Mouse (Mus musculus): ENCODE results near the gene Tpsab1. TPM values are rescaled to one million over a fixed set of nuclear protein-coding genes. Genes with fewer than 3 reads are reported as not detected.

The Tpsab1 gene
- 0.57 and 0.61 TPM in 2 replicates for polyA plus RNA-seq (2015; fragmentation: Nextera tagmentation; extraction: Ambion mirVana)

DNA sequence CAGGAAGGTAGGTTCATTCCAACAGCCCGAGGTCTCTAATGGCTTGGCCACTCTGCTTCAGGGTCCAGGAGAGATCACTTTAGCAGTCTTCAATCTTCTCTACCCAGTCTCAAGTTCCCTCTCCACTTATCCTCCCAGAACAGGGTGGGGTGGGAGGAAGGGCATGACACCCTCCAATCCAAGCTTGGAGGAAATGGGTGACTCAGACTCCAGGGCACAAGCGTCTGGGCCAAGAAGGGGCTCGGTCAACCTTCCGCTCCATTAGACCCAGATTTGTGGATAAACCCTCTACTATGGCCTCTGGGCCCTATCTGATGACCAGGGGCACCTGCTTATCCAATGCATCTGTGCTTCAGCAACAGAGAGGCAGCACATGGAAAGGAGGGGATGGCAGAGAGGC lies at the start of gene Tpsab1:
Tpsab1 (minus strand) TSS at position 101 of the 400 bp plus-strand sequence.
- Histone ChIP-seq H3K9ac (replicated peaks; ENCODE audit: low read depth) (no peak within 1 kb of the TSS), H3K4me2 (replicated peaks; ENCODE audit: low read depth, low read length) (no peak within 1 kb of the TSS), H3K27me3 (replicated peaks; ENCODE audit: insufficient read depth, low read length) (no peaks in the 10 kb centered on the region), H3K4me3 (ENCODE audit: low read depth, low read length) (no peak within 1 kb of the TSS), H3K4me1 (ENCODE audit: insufficient read depth, low read depth, low read length) (no peaks in the 10 kb centered on the region), H3K27ac (ENCODE audit: low read length) (no peak within 1 kb of the TSS), H3K9me3 (ENCODE audit: low read length) (no peaks in the 10 kb centered on the region), H3K36me3 (ENCODE audit: insufficient read depth, low read length) (no peaks in the 10 kb centered on the region)
- ATAC-seq, result no peak
- DNase-seq (ENCODE audit: low spot score), result no peak
- TF ChIP-seq CTCF (IDR thresholded peaks at IDR 0.05), result no peak
- TF ChIP-seq EP300 (IDR thresholded peaks at IDR 0.05), result no peak
- 87% methylated on average over 4 of the region's 4 CpGs for WGBS

- no peak overlapping the region for H3K4me2 ChIP-seq (replicated peaks; ENCODE audit: low read depth, low read length)
- no peak overlapping the region for H3K9ac ChIP-seq (replicated peaks; ENCODE audit: low read depth)
- no peaks in the 10 kb centered on the region for H3K4me1 ChIP-seq (ENCODE audit: insufficient read depth, low read depth, low read length)
- H3K4me3 ChIP-seq (ENCODE audit: low read depth, low read length), result no peak overlapping the region
- no peak for DNase-seq (ENCODE audit: low spot score)
- no peak overlapping the region for H3K27ac ChIP-seq (ENCODE audit: low read length)
- no peaks in the 10 kb centered on the region for H3K36me3 ChIP-seq (ENCODE audit: insufficient read depth, low read length)
- no peaks in the 10 kb centered on the region for H3K9me3 ChIP-seq (ENCODE audit: low read length)
- WGBS, result 73% methylated on average over 4 of the region's 4 CpGs
- TF ChIP-seq CTCF (IDR thresholded peaks at IDR 0.05) (no peak), EP300 (IDR thresholded peaks at IDR 0.05) (no peak)
- ATAC-seq, result no peak
- no peaks in the 10 kb centered on the region for H3K27me3 ChIP-seq (replicated peaks; ENCODE audit: insufficient read depth, low read length)
Observed at GRCm38 (mm10) chr17:25394526-25394925, 49.2 kb upstream of the Tpsab1 start.

GRCm38 (mm10) chr17:25374011-25374410 lies 28.6 kb upstream of the Tpsab1 start:
- TF ChIP-seq EP300 (IDR thresholded peaks at IDR 0.05) (no peak), CTCF (IDR thresholded peaks at IDR 0.05) (peak; percentile 50)
- ATAC-seq (peak; percentile 84), DNase-seq (ENCODE audit: low spot score) (peak; percentile 92)
- Histone ChIP-seq H3K27ac (ENCODE audit: low read length) (no peak overlapping the region), H3K4me3 (ENCODE audit: low read depth, low read length) (no peak overlapping the region), H3K9ac (replicated peaks; ENCODE audit: low read depth) (no peak overlapping the region), H3K9me3 (ENCODE audit: low read length) (no peaks in the 10 kb centered on the region), H3K4me1 (ENCODE audit: insufficient read depth, low read depth, low read length) (no peaks in the 10 kb centered on the region), H3K36me3 (ENCODE audit: insufficient read depth, low read length) (no peaks in the 10 kb centered on the region), H3K4me2 (replicated peaks; ENCODE audit: low read depth, low read length) (no peak overlapping the region), H3K27me3 (replicated peaks; ENCODE audit: insufficient read depth, low read length) (no peaks in the 10 kb centered on the region)
- 21% methylated on average over 9 of the region's 9 CpGs for WGBS

DNA sequence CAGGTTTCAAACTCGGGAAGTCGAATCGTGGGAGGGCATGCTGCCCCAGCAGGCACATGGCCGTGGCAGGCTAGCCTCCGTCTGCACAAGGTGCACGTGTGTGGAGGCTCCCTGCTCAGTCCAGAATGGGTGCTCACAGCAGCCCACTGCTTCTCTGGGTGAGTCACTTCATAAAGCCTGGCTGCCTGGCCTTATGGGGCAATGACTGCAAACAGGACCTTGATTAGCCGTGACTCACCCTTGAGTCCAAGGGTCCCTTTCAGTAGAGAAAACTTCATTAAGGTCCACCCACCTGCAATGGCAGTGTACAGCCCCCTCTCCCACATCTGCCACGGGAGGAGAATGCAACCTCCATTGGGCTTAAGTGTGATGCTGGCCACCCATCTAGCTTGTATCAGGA lies 27.1 kb upstream of the Tpsab1 start:
- Histone ChIP-seq H3K4me3 (ENCODE audit: low read depth, low read length) (no peak overlapping the region), H3K27ac (ENCODE audit: low read length) (no peak overlapping the region), H3K9ac (replicated peaks; ENCODE audit: low read depth) (no peak overlapping the region), H3K4me2 (replicated peaks; ENCODE audit: low read depth, low read length) (no peak overlapping the region), H3K9me3 (ENCODE audit: low read length) (no peaks in the 10 kb centered on the region), H3K36me3 (ENCODE audit: insufficient read depth, low read length) (no peaks in the 10 kb centered on the region), H3K4me1 (ENCODE audit: insufficient read depth, low read depth, low read length) (no peaks in the 10 kb centered on the region), H3K27me3 (replicated peaks; ENCODE audit: insufficient read depth, low read length) (no peaks in the 10 kb centered on the region)
- ATAC-seq (no peak), DNase-seq (ENCODE audit: low spot score) (no peak)
- WGBS, result 81% methylated on average over 8 of the region's 8 CpGs
- no peak for TF ChIP-seq EP300 (IDR thresholded peaks at IDR 0.05)
- TF ChIP-seq CTCF (IDR thresholded peaks at IDR 0.05), result no peak

DNA sequence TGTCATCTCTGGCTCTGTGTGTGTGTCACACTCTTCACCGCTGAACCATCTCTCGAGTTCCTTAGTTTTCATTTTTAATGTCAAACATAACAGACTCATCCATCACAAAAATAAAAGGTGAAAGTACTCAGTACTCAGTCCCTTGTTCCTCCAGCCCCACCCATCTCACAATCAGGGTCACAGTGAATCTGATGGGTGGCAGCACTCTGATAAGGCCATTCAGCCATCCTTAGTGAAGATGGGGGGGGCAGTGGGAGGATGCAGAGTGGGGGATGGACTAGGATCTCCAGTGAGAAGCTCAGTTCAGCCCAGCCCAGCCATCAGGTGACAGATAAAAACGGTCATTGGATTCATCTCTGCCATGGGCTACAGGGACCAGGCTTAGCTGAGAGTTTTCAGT lies 23.6 kb upstream of the Tpsab1 start, which contains the start of gene Tpsg1:
Tpsg1 (plus strand) TSS at position 301 of the 400 bp plus-strand sequence.
- H3K27me3 ChIP-seq (replicated peaks; ENCODE audit: insufficient read depth, low read length), result no peaks in the 10 kb centered on the region
- H3K36me3 ChIP-seq (ENCODE audit: insufficient read depth, low read length), result no peaks in the 10 kb centered on the region
- TF ChIP-seq EP300 (IDR thresholded peaks at IDR 0.05), result no peak
- TF ChIP-seq CTCF (IDR thresholded peaks at IDR 0.05), result no peak
- ATAC-seq (no peak), DNase-seq (ENCODE audit: low spot score) (no peak)
- no peak within 1 kb of the TSS for H3K4me3 ChIP-seq (ENCODE audit: low read depth, low read length)
- WGBS, result 63% methylated on average over 3 of the region's 3 CpGs
- no peaks in the 10 kb centered on the region for H3K9me3 ChIP-seq (ENCODE audit: low read length)
- no peaks in the 10 kb centered on the region for H3K4me1 ChIP-seq (ENCODE audit: insufficient read depth, low read depth, low read length)
- no peak within 1 kb of the TSS for H3K4me2 ChIP-seq (replicated peaks; ENCODE audit: low read depth, low read length)
- no peak within 1 kb of the TSS for H3K9ac ChIP-seq (replicated peaks; ENCODE audit: low read depth)
- H3K27ac ChIP-seq (ENCODE audit: low read length), result no peak within 1 kb of the TSS

- H3K27me3 ChIP-seq (replicated peaks; ENCODE audit: insufficient read depth, low read length), result no peaks in the 10 kb centered on the region
- no peak within 1 kb of the TSS for H3K4me3 ChIP-seq (ENCODE audit: low read depth, low read length)
- no peaks in the 10 kb centered on the region for H3K36me3 ChIP-seq (ENCODE audit: insufficient read depth, low read length)
- 64% methylated on average over 2 of the region's 2 CpGs for WGBS
- no peaks in the 10 kb centered on the region for H3K4me1 ChIP-seq (ENCODE audit: insufficient read depth, low read depth, low read length)
- TF ChIP-seq EP300 (IDR thresholded peaks at IDR 0.05) (no peak), CTCF (IDR thresholded peaks at IDR 0.05) (no peak)
- no peak within 1 kb of the TSS for H3K4me2 ChIP-seq (replicated peaks; ENCODE audit: low read depth, low read length)
- H3K27ac ChIP-seq (ENCODE audit: low read length), result no peak within 1 kb of the TSS
- no peak for DNase-seq (ENCODE audit: low spot score)
- H3K9me3 ChIP-seq (ENCODE audit: low read length), result no peaks in the 10 kb centered on the region
- no peak within 1 kb of the TSS for H3K9ac ChIP-seq (replicated peaks; ENCODE audit: low read depth)
- ATAC-seq, result no peak
Observed at GRCm38 (mm10) chr17:25366005-25366404, 20.6 kb upstream of the Tpsab1 start, which contains the start of gene Tpsb2. Tpsb2 (plus strand) TSS chr17:25366305.

- Histone ChIP-seq H3K4me3 (ENCODE audit: low read depth, low read length) (no peak overlapping the region), H3K9me3 (ENCODE audit: low read length) (no peaks in the 10 kb centered on the region), H3K27ac (ENCODE audit: low read length) (no peak overlapping the region), H3K36me3 (ENCODE audit: insufficient read depth, low read length) (no peaks in the 10 kb centered on the region), H3K9ac (replicated peaks; ENCODE audit: low read depth) (no peak overlapping the region), H3K4me1 (ENCODE audit: insufficient read depth, low read depth, low read length) (no peaks in the 10 kb centered on the region), H3K4me2 (replicated peaks; ENCODE audit: low read depth, low read length) (no peak overlapping the region), H3K27me3 (replicated peaks; ENCODE audit: insufficient read depth, low read length) (no peaks in the 10 kb centered on the region)
- DNase-seq (ENCODE audit: low spot score) (peak; percentile 36), ATAC-seq (no peak)
- WGBS, result 0% methylated on average over 1 of the region's 1 CpGs
- TF ChIP-seq CTCF (IDR thresholded peaks at IDR 0.05), result peak; percentile 77
- TF ChIP-seq EP300 (IDR thresholded peaks at IDR 0.05), result no peak
Observed at GRCm38 (mm10) chr17:25363726-25364125, 18.4 kb upstream of the Tpsab1 start.

Measured in lung, postnatal 0 days (tissue).